Mouse (Mus musculus) embryonic facial prominence, embryonic 14.5 days (tissue): ENCODE results near the gene Pvr. TPM values are rescaled to one million over a fixed set of nuclear protein-coding genes. Genes with fewer than 3 reads are reported as not detected.

Source experiments
- ATAC-seq: fragments of 200-750 bp; cut with Nextera tagmentation; 2 replicates; pipeline ENCODE4 v1.8.0; 2017; ENCODE audit warnings: low read depth, moderate number of reproducible peaks, moderate TSS enrichment
- DNase-seq: peaks from one replicate; pipeline ENCODE4 v3.0.0-alpha.2; 2015; ENCODE audit warnings: low spot score
- H3K27ac ChIP-seq: fragments of 300-500 bp; sonication (generic); replicated peaks from 2 replicates; pipeline ENCODE4 v1.5.1; 2014; ENCODE audit warnings: low read depth, mild to moderate bottlenecking, low read length, moderate library complexity
- H3K27me3 ChIP-seq: fragments of 300-500 bp; sonication (generic); replicated peaks from 2 replicates; pipeline ENCODE4 v1.6.1; 2014; ENCODE audit warnings: low read length; ENCODE audit not compliant: control insufficient read depth, insufficient read depth
- H3K36me3 ChIP-seq: fragments of 300-500 bp; sonication (generic); 2 replicates; pipeline ENCODE4 v1.6.1; 2014; ENCODE audit warnings: low read length, mixed read lengths; ENCODE audit not compliant: control insufficient read depth, insufficient read depth
- H3K4me1 ChIP-seq: fragments of 300-500 bp; sonication (generic); 2 replicates; pipeline ENCODE4 v1.6.1; 2014; ENCODE audit warnings: antibody characterized with exemption, low read length; ENCODE audit not compliant: control insufficient read depth, insufficient read depth
- H3K4me2 ChIP-seq: fragments of 300-500 bp; sonication (generic); 2 replicates; pipeline ENCODE4 v1.6.1; 2014; ENCODE audit warnings: low read depth, mild to moderate bottlenecking, low read length, moderate library complexity, mixed read lengths
- H3K4me3 ChIP-seq: fragments of 300-500 bp; sonication (generic); 2 replicates; pipeline ENCODE4 v1.5.1; 2014; ENCODE audit warnings: low read depth, mild to moderate bottlenecking, low read length
- H3K9ac ChIP-seq: fragments of 300-500 bp; sonication (generic); 2 replicates; pipeline ENCODE4 v1.6.1; 2014; ENCODE audit warnings: low read depth, mild to moderate bottlenecking, low read length, moderate library complexity, mixed read lengths
- H3K9me3 ChIP-seq: fragments of 300-500 bp; sonication (generic); 2 replicates; pipeline ENCODE4 v1.6.1; 2016; ENCODE audit warnings: low read length; ENCODE audit not compliant: control insufficient read depth
- WGBS: fragments of 180-500 bp; shearing (Covaris S2); extraction: QIAGEN DNeasy Blood & Tissue Kit; methylation state at CpG from one replicate; pipeline ENCODE4 v1.1.7; 2014; 5-methylcytosine and 5-hydroxymethylcytosine counted together
- polyA plus RNA-seq: library from polyadenylated mRNA; unstranded; fragments of >200 nt; fragmentation: Nextera tagmentation; extraction: Ambion mirVana; gene quantifications from 2 replicates; pipeline ENCODE4 v1.2.1, GENCODE M21; 2014

The Pvr gene
- polyA plus RNA-seq, 1 experiment from 2014 or later: 10.2 TPM

DNA sequence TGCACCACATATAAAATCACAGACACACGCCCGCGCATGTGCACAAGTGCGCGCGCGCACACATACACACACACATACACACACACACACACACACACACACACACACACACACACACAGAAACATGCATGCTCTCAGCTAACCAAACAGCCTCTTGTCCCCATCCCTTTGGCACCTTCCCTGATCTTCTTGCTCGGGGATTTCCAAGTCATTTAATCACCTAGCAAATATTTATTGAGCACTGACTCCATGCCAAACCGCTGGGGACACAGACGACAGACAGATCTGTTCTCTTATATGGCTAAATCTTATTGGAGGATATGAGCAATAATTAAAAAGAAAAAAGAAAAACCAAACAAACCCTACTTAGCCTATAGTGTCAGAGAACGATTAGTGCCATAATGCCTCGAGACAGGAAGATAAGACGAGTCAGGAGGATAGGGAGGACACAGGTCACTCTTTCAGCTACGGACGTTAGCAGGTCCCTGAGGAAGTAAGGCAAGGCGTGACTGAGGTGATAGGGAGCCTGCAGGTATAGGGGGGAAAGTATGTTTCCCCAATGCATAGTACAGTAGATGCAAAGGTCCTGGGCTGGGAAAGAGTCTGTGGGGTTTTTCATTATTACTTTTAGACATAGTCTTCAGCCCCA, 53.1 kb downstream of the Pvr start:
- no peaks in the 10 kb centered on the region for H3K27me3 ChIP-seq
- no peak overlapping the region for H3K4me2 ChIP-seq
- no peak overlapping the region for H3K27ac ChIP-seq
- 84% methylated on average over 16 of the region's 16 CpGs for WGBS
- ATAC-seq (no peak), DNase-seq (no peak)
- no peaks in the 10 kb centered on the region for H3K9me3 ChIP-seq
- H3K4me3 ChIP-seq: no peak overlapping the region
- H3K4me1 ChIP-seq: no peaks in the 10 kb centered on the region
- no peak overlapping the region for H3K9ac ChIP-seq
- H3K36me3 ChIP-seq: no peaks in the 10 kb centered on the region

DNA sequence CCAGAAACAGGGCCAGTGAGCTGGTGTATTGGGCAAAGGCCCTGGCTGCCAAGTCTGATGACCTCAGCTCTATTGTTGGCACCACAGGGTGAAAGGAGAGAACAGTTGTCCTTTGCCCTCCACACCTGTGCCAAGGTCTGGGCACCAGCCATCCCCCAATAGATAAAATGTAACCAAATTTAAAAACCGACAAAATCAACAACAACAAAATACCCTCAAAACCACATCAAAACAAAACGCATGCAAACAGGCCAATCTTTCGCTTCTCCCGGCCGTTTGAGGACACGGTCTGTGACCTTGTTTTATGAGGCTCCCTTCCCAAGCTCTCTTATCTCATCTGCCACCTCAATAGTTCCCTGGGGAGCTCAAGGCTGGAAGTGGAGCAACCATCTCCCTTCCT, 54.5 kb downstream of the Pvr start:
- ATAC-seq (no peak), DNase-seq (no peak)
- Histone ChIP-seq H3K27ac (no peak overlapping the region), H3K9me3 (no peaks in the 10 kb centered on the region), H3K36me3 (no peaks in the 10 kb centered on the region), H3K4me3 (no peak overlapping the region), H3K4me2 (no peak overlapping the region), H3K9ac (no peak overlapping the region), H3K27me3 (no peaks in the 10 kb centered on the region), H3K4me1 (no peaks in the 10 kb centered on the region)
- 84% methylated on average over 6 of the region's 6 CpGs for WGBS

GRCm38 (mm10) chr7:19865246-19866036, 55.5 kb downstream of the Pvr start:
- 84% methylated on average over 8 of the region's 8 CpGs for WGBS

GRCm38 (mm10) chr7:19864241-19864640, 56.7 kb downstream of the Pvr start:
- 21% methylated on average over 1 of the region's 2 CpGs for WGBS
- no peaks in the 10 kb centered on the region for H3K36me3 ChIP-seq
- H3K4me1 ChIP-seq: no peaks in the 10 kb centered on the region
- DNase-seq: no peak
- H3K9ac ChIP-seq: no peak overlapping the region
- H3K4me3 ChIP-seq: no peak overlapping the region
- no peak overlapping the region for H3K4me2 ChIP-seq
- no peak for ATAC-seq
- H3K27me3 ChIP-seq: no peaks in the 10 kb centered on the region
- no peak overlapping the region for H3K27ac ChIP-seq
- no peaks in the 10 kb centered on the region for H3K9me3 ChIP-seq

More at GRCm38 (mm10) chr7:19865246-19866036, 55.5 kb downstream of the Pvr start:
- no peak for ATAC-seq
- Histone ChIP-seq H3K9me3 (no peaks in the 10 kb centered on the region), H3K4me3 (no peak overlapping the region), H3K27me3 (no peaks in the 10 kb centered on the region), H3K27ac (no peak overlapping the region), H3K36me3 (no peaks in the 10 kb centered on the region), H3K4me2 (no peak overlapping the region), H3K9ac (no peak overlapping the region), H3K4me1 (no peaks in the 10 kb centered on the region)
- no peak for DNase-seq

GRCm38 (mm10) chr7:19861199-19861598, 59.8 kb downstream of the Pvr start, which contains the start of gene Ceacam16:
Ceacam16 (minus strand) TSS chr7:19861299.
- WGBS: 74% methylated on average over 9 of the region's 9 CpGs

GRCm38 (mm10) chr7:19859740-19860139, 61.2 kb downstream of the Pvr start:
- Histone ChIP-seq H3K9ac (no peak overlapping the region), H3K4me2 (no peak overlapping the region), H3K4me3 (no peak overlapping the region), H3K27me3 (no peaks in the 10 kb centered on the region), H3K27ac (no peak overlapping the region), H3K36me3 (no peaks in the 10 kb centered on the region), H3K9me3 (no peaks in the 10 kb centered on the region), H3K4me1 (no peaks in the 10 kb centered on the region)
- 71% methylated on average over 10 of the region's 10 CpGs for WGBS
- DNase-seq (no peak), ATAC-seq (no peak)

More at GRCm38 (mm10) chr7:19861199-19861598, 59.8 kb downstream of the Pvr start, which contains the start of gene Ceacam16:
- Histone ChIP-seq H3K4me1 (no peaks in the 10 kb centered on the region), H3K36me3 (no peaks in the 10 kb centered on the region), H3K27me3 (no peaks in the 10 kb centered on the region), H3K27ac (no peak within 1 kb of the TSS), H3K4me3 (no peak within 1 kb of the TSS), H3K4me2 (no peak within 1 kb of the TSS), H3K9me3 (no peaks in the 10 kb centered on the region), H3K9ac (no peak within 1 kb of the TSS)
- no peak for ATAC-seq
- no peak for DNase-seq

- no peak overlapping the region for H3K4me3 ChIP-seq
- no peak overlapping the region for H3K9ac ChIP-seq
- H3K9me3 ChIP-seq: no peaks in the 10 kb centered on the region
- H3K4me2 ChIP-seq: no peak overlapping the region
- ATAC-seq (no peak), DNase-seq (no peak)
- no peaks in the 10 kb centered on the region for H3K4me1 ChIP-seq
- peaks cover 6% of the 10 kb centered on the region for H3K27me3 ChIP-seq
- H3K36me3 ChIP-seq: no peaks in the 10 kb centered on the region
- H3K27ac ChIP-seq: no peak overlapping the region
- WGBS: 76% methylated on average over 6 of the region's 6 CpGs
Measured at GRCm38 (mm10) chr7:19856283-19856682, 64.7 kb downstream of the Pvr start.

DNA sequence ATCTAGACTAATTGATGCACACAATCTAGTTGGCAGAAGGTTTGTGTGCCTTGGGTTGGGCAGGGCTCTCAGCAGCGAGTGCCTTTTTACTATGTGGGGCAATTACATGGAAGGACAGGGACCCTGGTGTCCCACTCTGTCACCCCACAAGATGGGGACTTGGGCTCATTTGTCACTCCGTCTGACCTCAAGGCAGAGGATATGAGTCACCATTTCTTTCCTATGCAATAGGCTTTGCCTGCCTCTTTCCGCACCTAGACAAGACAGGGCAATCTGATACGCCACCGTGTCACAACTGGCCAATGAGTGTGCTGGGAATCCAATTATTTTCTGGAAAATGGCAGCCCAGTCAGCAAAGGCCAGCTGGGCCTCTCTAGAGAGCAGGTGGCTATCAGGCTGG, 65.3 kb downstream of the Pvr start:
- Histone ChIP-seq H3K27ac (no peak overlapping the region), H3K4me2 (no peak overlapping the region), H3K9me3 (no peaks in the 10 kb centered on the region), H3K4me1 (no peaks in the 10 kb centered on the region), H3K36me3 (no peaks in the 10 kb centered on the region), H3K4me3 (no peak overlapping the region), H3K27me3 (peaks cover 6% of the 10 kb centered on the region), H3K9ac (no peak overlapping the region)
- DNase-seq: no peak
- no peak for ATAC-seq
- WGBS: 78% methylated on average over 5 of the region's 5 CpGs
